Mouse (Mus musculus) layer of hippocampus, adult 18-20 months (tissue): Measurements from ENCODE around the gene Bmpr1b. TPM values are rescaled to one million over a fixed set of nuclear protein-coding genes. Genes with fewer than 3 reads are reported as not detected.
"Not testable (repeated sequence)": the region's sequence is repeated elsewhere in the genome, so short reads cannot be mapped to it uniquely, and the experiment has no call there.

Source experiments
- DNase-seq, 2 experiments: peaks; one replicate each; pipeline ENCODE4 v3.0.0; 2022; ENCODE audit warnings: low spot score in 2 of 2
- long read RNA-seq: library from polyadenylated mRNA; stranded (forward); transcript quantifications from one replicate; pipeline ENCODE4 v2.0.0, GENCODE M21; 2021
- total RNA-seq, 2 experiments: library from RNA; stranded (reverse); gene quantifications; 2 replicates each; pipeline ENCODE4 v1.2.3; 2021

The Bmpr1b gene
- 10 to 100 TPM; 21.6 to 22.0 TPM for total RNA-seq
- long read RNA-seq, full-length matches to known transcripts = 10 of 20 reads
- long read RNA-seq, partial matches to known transcripts = 3 of 20 reads
- long read RNA-seq, other reads (novel, unspliced or antisense) = 7 of 20 reads

DNA sequence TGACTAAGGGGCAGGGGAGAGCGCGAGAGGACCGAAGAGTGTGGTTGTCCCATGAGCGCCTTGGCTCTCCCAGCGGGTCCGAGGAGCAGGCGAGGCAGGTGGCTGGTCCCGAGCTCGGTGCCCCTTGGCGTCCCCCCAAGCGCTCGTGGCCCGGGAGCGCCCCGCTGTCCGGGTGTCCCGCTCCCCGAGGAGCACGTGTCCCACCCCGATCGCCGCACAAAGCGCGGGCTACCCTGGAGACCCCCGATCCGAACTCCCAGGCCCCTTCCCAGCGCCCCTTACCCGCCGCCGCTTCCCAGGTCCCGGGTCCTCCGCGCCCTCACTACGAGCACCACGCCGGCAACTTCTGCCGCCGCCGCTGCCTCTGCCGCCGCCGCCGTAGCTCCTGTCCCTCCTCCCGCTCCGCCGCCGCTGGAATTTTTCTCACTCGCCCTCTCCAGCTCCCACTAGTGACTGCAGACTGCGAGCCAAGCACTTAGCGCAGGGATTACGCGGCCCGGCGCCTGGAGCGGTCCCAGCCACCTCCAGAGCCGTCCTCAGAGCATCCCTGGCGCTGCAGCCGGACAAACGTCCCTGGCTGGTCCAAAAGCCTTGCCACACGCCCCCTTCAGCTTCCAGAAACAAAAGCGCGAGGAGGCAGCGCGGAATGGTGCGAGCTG lies at the start of gene Bmpr1b:
Bmpr1b (minus strand) TSS at position 563 of the 659 bp plus-strand sequence.
- DNase-seq = peak; percentile 16 to 51

DNA sequence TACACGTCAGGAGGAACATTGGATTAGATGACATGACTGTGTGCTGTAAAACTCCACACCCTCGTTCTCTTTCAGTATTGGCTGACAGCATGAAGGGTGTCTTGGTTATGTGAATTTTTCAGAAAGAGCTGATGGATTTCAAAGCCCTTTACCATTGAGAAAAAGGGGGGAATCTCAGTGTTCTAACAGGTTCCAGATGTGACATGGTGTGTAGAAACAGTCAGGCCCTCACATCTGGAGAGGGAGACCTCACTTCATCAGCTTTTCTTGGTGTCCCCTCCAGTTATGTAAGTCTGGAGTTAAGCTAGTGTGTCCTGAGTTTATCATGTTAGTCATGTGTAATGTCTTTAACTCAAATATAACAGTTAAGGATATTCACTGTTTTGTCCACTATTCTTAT lies 43.6 kb upstream of the Bmpr1b start:
- DNase-seq = no peak

DNA sequence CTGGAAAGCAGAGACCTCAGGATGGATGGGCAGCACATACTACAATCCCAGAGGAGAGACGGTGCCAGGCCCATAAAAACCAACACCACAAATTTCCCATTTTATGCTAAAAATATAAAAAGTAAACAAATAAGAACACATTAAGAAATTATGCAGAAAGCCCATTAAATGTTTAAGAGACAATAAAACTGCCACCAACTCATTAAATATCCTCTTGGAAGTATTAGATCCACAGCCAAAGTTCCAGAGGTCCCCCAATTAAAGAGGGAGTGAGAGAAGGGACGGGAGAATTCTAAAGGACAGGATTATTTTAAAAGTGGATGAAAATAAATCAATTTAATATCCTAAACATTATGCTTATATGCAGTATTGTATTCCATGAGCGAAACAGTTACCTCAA lies 43.0 kb upstream of the Bmpr1b start:
- DNase-seq = no peak

DNA sequence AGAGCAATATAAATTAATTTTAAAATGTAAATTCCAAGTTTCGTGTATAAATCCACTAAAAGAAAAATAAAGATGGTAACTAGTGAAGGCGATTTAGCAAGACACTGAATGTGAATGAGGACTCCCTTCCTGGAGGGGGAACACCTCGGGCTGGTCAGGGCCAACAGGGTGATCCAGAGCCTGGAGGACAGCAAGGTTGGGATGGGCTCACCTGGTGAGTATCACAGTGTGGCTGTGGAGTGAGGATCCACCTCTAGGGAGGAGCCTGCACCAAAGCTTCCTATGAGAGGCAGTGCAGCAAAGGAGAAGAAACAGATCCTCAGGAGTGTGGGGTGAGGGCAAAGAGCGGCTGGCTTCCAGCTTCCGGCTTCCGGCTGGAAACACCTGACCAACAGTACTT lies 40.8 kb upstream of the Bmpr1b start:
- no peak for DNase-seq

DNA sequence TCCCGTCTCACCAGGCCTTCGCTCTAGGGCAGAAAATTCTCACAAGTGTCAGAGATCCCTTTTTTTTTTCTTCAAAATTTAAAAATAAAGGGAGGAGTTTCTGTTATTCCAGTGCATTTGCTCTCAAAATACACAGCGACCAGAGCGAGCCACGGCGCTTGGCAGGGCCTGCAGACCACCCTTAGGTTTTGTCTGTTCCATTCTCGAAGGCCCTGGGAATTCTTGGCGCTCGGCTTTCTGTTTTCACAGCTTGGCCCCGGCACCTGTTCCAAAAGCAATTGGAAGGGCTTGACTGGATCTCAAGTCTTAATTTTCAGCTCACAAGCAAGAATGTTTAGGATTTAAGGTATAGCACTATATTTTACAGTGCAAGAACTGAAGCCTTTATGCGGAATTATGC lies 39.8 kb upstream of the Bmpr1b start:
- no peak for DNase-seq

DNA sequence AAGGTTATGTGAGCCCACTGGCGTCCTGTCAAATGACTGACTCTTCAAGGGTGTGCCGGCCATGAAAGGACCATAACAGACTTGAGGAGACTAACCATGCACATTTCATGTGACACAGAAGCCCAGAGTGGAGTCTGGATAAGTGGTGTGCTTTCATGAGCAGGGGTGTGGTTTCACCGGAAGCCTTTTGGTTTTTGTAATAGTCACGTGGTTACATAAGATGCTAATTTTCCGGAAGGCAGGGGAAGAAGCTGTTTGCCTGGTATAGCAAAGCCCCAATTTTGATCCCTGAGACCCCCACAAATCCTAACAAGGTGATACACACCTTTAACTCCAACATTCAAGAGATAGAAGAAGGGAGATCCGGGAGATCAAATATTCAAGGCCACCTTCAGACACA lies 38.3 kb upstream of the Bmpr1b start:
- no peak for DNase-seq

DNA sequence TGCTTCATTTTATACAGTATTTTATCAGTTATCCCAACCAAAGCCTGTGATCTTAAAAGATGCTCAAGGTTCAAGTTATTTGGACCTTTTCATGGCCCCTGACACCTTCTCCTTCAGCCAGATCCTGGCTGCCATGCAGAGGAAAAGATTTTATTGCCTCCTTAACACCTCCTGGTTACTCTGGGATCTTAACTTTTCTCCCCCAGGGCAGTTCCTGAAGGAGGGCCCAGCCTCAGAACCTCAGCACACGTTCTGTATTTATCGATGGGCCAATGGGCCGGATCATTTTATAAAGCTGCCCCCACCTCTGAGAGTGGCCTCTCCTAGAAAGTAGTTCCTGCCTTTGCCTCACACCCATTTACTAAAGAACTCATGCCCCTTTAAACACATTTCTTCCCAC lies 37.1 kb upstream of the Bmpr1b start:
- no peak for DNase-seq

DNA sequence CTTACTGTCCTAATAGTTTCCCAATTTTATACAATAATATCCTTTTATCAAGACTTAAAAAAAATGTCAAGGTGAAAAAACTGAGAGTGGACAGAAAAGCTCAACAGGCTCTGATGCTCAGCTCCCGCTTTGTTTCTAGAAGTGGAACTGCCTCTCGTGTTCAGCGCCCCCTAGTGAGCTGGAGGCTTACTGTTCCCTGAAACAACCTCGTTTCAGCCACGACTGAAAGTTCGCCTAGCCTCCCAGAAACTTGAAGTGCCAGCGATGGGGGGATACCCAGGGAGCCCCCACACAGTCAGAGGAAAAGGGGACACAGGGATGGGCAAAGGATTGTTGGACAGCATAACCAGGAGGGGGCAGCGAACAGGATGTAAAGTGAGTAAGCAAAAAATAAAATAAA lies 26.9 kb upstream of the Bmpr1b start:
- DNase-seq = no peak

DNA sequence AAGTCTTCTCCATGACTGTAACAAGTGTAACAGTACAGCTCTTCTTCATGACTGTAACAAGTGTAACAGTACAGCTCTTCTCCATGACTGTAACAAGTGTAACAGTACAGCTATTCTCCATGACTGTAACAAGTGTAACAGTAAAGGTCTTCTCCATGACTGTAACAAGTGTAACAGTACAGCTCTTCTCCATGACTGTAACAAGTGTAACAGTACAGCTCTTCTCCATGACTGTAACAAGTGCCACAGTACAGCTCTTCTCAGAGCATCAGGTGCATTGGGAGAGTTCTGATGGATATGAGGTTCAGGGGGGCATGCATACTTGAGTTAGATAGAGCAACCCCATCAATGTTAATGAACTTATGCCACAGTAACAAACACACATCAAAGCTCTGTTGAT lies 22.4 kb upstream of the Bmpr1b start:
- not testable (repeated sequence) for DNase-seq

DNA sequence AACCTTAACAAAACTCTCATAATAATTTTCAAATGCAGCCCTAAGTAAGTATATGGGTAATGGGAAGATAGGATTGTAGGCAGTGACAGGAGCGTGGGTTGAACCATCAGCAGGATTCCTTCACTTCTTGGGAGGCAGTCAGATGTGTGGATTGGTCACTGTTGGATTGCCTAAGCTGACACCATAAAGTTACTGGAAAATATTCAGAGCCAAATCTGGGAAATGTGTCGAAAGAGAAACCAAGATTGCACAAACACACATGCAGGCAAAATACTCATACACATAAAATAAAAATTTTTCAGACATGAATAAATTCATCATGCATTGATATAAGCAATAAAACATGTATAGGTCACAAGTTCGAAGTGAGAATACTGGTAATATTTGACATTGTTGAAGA lies 17.3 kb upstream of the Bmpr1b start:
- no peak for DNase-seq

DNA sequence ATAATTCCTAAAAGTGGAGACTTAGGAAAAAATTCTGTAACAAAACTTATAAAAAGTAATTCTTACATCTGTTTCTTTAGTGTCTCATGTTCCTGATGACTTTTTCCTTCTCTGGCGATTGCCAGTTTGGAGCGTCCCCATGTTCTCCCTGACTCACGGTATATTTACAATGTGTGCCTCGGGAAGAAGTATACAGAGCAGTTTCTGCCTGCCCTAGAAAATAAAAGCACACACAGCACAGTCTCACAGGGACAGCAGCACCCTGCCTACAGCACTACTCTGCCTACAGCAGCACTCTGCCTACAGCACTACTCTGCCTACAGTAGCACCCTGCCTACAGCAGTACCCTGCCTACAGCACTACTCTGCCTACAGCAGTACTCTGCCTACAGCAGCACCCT lies 4.8 kb upstream of the Bmpr1b start:
- no peak for DNase-seq

DNA sequence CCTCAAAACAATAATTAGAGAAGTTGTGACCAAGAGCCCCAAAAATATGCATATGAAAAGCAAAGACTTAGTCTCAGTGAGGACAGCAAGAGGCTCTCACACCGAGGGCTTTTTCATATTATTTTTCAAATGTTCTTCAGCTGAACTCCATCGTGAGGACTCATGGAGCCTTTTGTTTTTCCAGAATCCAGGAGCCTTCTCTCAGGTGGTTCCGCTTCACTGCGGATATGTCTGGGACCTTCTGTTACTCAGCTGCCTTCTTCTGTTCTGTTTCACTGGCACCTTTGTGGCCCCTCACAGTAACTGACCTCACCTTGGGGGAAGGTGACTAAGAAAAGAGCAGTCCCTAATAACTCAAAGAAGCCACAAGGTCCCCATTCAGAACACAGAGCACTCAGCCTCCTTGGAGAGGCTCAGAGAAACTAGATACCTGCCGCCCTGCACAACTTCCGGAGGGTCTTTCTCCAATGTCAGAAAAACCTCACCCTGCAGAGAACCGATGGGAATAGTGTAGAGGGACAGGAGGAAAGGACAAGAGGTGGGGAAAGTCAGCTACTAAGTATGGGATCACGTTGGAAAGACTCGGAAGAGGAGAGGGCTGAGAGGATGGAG lies 868 bp downstream of the Bmpr1b start:
- DNase-seq = no peak

DNA sequence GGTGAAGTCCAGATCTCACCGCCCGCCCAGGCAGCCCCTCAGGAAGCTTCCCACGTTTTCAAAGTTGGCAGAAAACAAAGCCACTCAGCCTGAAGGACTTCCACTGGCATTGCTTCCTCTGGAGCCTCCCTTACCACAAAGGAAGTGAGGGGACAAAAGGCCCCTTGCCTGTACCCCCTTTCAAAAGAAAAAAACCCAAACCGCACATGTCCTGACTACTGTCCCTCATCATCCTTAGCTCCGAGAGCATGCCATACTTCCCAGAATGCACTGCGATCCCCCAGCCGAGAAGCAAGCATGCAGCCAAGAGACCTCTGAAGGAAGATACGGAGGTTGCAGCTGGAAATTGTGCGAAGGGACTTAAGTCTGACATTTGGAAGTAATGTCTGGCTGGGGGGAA lies 4.2 kb downstream of the Bmpr1b start:
- DNase-seq = no peak

DNA sequence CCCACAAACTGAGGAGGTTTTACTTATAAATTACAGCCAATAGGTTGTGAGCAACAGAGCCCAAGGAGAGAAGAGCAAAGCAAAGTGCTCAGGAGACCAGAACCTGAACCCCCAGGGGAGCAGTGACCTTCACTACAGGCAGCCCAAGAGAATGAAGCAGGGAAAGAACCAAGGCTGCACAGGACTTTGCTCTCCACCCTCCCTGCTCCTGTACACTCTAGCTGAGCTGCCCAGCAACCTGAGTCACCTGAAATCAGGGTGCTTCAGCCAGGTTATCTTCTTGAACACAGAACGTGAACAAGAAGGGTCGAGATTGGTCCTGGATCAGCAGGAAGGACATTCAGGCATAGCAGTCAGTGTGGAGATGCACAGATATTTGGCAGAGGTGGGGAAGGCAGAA lies 5.3 kb downstream of the Bmpr1b start:
- DNase-seq = no peak

DNA sequence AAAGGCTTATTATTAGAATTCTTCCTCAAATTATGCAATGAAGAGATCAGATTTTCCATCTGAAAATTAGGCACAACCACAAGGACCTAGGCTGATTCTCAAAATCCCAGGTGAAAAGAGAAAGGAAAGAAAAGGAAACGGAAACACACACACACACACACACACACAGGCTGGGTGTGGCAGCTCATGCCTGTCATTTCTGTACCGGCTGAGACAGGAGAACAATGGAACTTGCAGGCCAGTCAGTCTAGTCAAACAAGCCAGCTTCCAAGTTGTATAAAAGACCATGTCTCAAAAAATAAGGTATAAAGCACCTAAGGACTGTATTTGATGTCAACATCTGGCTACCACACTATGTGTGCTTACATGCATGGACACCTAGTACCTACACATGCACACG lies 7.8 kb downstream of the Bmpr1b start:
- DNase-seq = no peak

DNA sequence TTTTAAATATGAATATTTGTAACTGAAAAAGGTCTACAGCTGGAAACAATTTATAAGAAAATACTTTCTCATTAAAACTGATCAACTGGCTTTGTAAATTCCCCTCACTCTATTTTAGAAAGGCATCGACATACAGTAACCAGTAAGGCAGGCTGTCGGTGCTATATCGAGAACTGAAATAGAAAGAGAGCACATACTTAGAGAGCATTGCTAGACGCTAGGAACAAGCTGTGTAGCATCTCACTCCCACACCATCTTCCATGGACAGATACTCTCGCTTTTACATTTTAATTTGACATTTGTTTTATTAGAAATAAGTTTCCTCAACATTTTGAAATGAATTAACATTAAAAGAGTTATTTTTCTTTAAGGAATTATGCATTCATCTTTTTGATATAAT lies 17.2 kb downstream of the Bmpr1b start:
- DNase-seq = peak in 1 of 2 experiments; percentile 12

DNA sequence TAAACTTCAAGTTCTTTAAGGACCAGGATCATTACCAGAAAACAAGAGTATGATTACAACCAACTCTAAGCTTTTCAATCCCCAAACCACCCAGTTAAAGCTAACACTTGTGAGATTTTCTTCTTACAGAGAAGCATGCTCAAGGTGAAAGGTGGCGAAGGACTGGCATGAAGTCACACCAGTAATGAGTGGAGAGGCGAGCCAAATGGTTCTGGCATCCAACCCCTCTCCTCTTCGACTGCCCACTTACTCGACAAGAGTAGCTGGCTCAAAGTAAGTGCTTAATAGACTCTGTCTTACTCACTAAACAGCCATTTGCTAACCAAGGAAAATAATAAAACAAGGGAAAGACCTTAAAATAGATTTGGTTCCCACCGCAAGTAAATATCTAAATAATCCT lies 30.4 kb downstream of the Bmpr1b start:
- DNase-seq = no peak

DNA sequence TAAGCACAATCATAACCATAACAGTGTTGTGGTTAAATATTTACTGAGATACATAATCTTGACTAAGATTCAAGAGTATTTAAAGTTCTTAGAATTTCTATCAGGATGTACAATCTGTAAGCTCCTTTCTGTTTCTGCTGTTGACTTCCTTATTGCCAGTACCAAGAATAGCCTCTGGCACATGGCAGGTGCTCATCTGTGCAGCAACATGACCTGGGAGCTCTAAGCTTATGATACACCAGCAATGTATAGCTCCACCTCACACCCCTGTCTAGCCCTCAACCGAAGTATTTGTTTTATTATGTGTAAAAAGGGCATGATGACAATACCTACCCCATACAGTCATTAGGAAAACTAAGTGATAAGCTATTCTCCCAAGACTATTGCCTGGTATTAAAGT lies 42.8 kb downstream of the Bmpr1b start:
- no peak for DNase-seq

DNA sequence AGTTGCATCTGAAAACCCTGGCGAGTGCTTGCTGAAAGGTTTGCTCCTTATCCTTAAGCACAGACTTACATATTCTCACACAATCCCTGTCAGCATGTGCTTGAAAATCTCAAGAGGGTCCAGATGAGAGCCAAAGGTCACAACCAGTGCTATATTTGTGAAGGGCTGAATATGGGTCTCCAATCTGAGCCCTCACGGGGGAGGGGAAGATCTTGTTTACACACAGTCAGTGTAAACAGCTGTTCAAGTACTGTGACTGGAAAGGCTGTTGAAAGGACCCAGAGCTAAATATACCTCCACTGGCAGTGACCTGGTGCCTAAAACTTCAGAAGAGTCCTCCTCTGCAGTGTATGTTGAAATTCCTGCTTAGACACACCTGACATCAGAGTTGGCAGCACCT lies 43.7 kb downstream of the Bmpr1b start:
- DNase-seq = no peak

DNA sequence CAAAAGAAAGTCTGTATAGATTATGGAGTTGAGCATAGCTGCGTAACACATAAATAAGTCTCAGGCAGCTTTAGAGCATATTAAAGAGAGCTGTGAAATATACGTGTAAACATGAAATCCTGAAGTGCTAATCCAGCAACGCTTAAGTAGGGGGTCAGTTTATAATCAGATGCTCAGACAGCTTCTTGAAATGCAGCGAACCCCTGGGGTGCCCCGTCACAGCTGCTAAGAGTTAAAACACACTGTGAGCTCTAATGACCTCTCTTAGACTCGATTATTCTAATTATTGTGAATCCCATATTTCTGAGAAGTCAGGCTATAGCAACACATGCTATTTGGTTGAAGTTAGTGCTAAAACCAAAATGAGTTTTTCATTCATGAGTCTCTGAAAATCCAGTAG lies 45.0 kb downstream of the Bmpr1b start:
- no peak for DNase-seq

DNA sequence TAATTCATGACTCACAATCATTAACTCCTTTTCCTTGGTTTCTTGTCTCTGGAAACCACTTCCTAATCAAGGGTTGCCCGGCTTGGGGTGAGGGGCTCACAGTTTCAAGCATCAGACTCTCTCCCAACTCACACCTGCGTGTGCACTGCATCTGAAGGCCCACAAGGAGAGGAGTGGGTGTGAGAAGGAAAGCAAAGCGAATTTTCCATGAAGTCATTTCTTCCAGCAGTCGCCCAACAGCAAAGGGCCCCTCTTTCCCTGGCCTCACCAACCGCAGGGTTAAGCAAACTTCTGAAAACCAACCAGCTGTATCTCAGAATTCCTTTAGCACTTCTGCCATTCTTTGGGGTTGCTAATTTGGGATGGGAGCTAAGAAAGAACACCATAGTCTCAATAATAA lies 46.8 kb downstream of the Bmpr1b start:
- DNase-seq = no peak

DNA sequence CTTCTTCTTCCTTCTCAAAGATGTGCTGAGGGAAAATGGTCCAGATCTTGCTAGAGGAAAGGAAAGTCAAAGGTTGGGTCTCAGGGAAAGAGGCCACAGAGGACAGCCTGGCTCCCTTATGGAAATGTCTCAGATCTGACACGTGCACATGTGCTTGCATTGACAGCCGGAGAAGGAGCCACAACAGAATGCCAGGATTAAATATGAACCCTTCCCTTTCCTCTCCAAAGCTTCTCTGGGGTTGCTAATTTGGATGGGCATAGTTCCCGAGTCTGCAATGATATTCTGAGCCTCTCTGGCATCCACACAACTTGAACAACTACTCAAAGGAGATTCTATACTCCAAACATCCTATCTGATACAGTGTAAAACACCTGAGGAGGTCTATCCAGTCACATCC lies 48.4 kb downstream of the Bmpr1b start:
- DNase-seq = no peak

DNA sequence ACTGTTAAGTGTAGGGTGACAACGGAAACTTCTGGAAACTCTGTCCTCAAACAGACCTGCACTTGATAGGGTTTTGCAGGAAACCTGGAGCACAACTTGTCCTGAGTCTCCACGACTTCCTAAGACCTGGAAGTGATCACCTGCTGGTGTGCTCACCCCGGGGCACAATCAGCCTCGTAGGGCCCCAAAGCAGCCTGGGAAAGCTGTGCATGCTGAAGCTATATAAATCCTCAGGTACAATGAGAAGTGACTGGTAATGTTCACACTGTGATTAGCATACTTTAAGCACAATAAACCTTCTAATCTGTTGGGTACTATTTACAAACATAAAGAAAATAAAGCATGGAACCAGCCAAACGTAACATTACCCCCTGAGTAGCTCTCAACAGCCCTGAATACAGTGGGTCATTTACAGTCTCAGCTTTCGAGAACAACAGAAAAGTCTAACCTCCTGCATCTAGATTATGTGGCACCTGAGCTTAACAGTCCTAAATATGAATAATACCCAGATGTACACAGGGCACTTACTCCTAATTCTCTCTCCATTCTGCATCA lies 54.4 kb downstream of the Bmpr1b start:
- DNase-seq = no peak
